ENCODE assay signal across 1 mouse cellular context in genomic region chr11:29512818-29513535, GRCm38 (mm10).
TF ChIP-seq lines count a peak whose summit lies in the region.

No protein-coding gene starts in this region.

TF ChIP-seq in MEL, 35 proteins besides CTCF, POLR2A, EP300 and RAD21:
- TF ChIP-seq GABPA (IDR thresholded peaks at IDR 0.05; ENCODE audit: low read depth, low read length) (no peak), ZNF384 (IDR thresholded peaks at IDR 0.05; ENCODE audit: low read depth, low read length) (peak; percentile 54; the same call in 1 of the 2 replicates), MYC (IDR thresholded peaks at IDR 0.05; ENCODE audit: low read depth, low read length) (no peak), SIN3A (IDR thresholded peaks at IDR 0.05; ENCODE audit: low read length) (no peak), UBTF (IDR thresholded peaks at IDR 0.05; ENCODE audit: borderline replicate concordance, insufficient read depth, low read depth, low read length) (no peak)
